Mouse (Mus musculus) lung, postnatal 0 days (tissue): ENCODE data around the gene Zfx.

Source experiments
- CTCF ChIP-seq: IDR thresholded peaks from 2 replicates; pipeline ENCODE4 v1.5.1; 2016; ENCODE audit warnings: antibody characterized with exemption, mild to moderate bottlenecking
- EP300 ChIP-seq: IDR thresholded peaks from 2 replicates; pipeline ENCODE4 v1.6.1; 2016; ENCODE audit warnings: antibody characterized with exemption, mild to moderate bottlenecking, control low read depth

GRCm38 (mm10) chrX:94048048-94048447, 75.5 kb downstream of the Zfx start:
- TF ChIP-seq CTCF (no peak), EP300 (no peak)
